Mouse (Mus musculus) kidney, adult 2 months (tissue): ENCODE results near the gene Prdm2. TPM values are rescaled to one million over a fixed set of nuclear protein-coding genes. Genes with fewer than 3 reads are reported as not detected.

Source experiments
- DNase-seq: peaks from one replicate; pipeline ENCODE4 v3.0.0; 2021
- H3K27ac ChIP-seq: fragments of 200-500 bp; 2 replicates; pipeline ENCODE4 v1.5.1; 2012; ENCODE audit warnings: low read depth, low read length, control low read depth, inconsistent platforms; ENCODE audit not compliant: insufficient read depth
- H3K27me3 ChIP-seq: fragments of 200-500 bp; replicated peaks from 2 replicates; pipeline ENCODE4 v1.6.1; 2012; ENCODE audit warnings: mild to moderate bottlenecking, moderate library complexity, low read length, inconsistent platforms; ENCODE audit not compliant: control insufficient read depth, insufficient read depth
- H3K36me3 ChIP-seq: fragments of 200-500 bp; 2 replicates; pipeline ENCODE4 v1.6.1; 2012; ENCODE audit warnings: mild to moderate bottlenecking, moderate library complexity, low read length, inconsistent platforms; ENCODE audit not compliant: control insufficient read depth, insufficient read depth
- H3K4me1 ChIP-seq: fragments of 200-500 bp; 2 replicates; pipeline ENCODE4 v1.6.1; 2011; ENCODE audit warnings: low read length; ENCODE audit not compliant: control insufficient read depth, insufficient read depth
- H3K4me3 ChIP-seq: fragments of 200-500 bp; 2 replicates; pipeline ENCODE4 v1.5.1; 2011; ENCODE audit warnings: mild to moderate bottlenecking, low read depth, low read length, control low read depth; ENCODE audit not compliant: insufficient read depth
- CTCF ChIP-seq: fragments of 200-500 bp; conservative IDR thresholded peaks from 2 replicates; pipeline ENCODE4 v1.5.1; 2011; ENCODE audit warnings: low read depth, mild to moderate bottlenecking, control low read depth, low read length, moderate library complexity, mixed read lengths; ENCODE audit not compliant: insufficient read depth, insufficient read length
- POLR2A ChIP-seq: fragments of 200-500 bp; IDR thresholded peaks from one replicate; pipeline ENCODE4 v1.6.1; 2011; ENCODE audit warnings: low read depth, low read length, control low read depth
- WGBS: fragments of 180-500 bp; shearing (Covaris S2); methylation state at CpG from one replicate; pipeline ENCODE4 v1.1.7; 2018; 5-methylcytosine and 5-hydroxymethylcytosine counted together
- polyA plus RNA-seq: library from polyadenylated mRNA; depleted of rRNA; stranded (reverse); fragments of >200 nt; gene quantifications from 2 replicates; pipeline ENCODE4 v1.2.3, GENCODE M21; 2012

The Prdm2 gene
- polyA plus RNA-seq, 1 experiment = 13.9 TPM

GRCm38 (mm10) chr4:143209997-143210396, 2.8 kb downstream of the Prdm2 start:
- DNase-seq = no peak
- TF ChIP-seq POLR2A (no peak), CTCF (no peak)
- Histone ChIP-seq H3K27me3 (no peaks in the 10 kb centered on the region), H3K36me3 (no peaks in the 10 kb centered on the region), H3K4me3 (no peak overlapping the region), H3K4me1 (peaks cover 15% of the 10 kb centered on the region), H3K27ac (no peak overlapping the region)
- WGBS = 87% methylated on average over 2 of the region's 2 CpGs

- Histone ChIP-seq H3K27me3 (no peaks in the 10 kb centered on the region), H3K36me3 (no peaks in the 10 kb centered on the region), H3K4me1 (no peaks in the 10 kb centered on the region; the same call in 1 of the 2 replicates), H3K27ac (no peak overlapping the region), H3K4me3 (no peak overlapping the region)
- WGBS = 66% methylated on average over 3 of the region's 3 CpGs
- TF ChIP-seq CTCF = no peak
- TF ChIP-seq POLR2A = no peak
- DNase-seq = no peak
Observed at GRCm38 (mm10) chr4:143202653-143203052, 10.1 kb downstream of the Prdm2 start.

- Histone ChIP-seq H3K4me3 (no peak overlapping the region), H3K27me3 (no peaks in the 10 kb centered on the region), H3K36me3 (no peaks in the 10 kb centered on the region; the same call in 1 of the 2 replicates), H3K27ac (no peak overlapping the region), H3K4me1 (no peaks in the 10 kb centered on the region)
- 60% methylated on average over 3 of the region's 3 CpGs for WGBS
- TF ChIP-seq CTCF (no peak), POLR2A (no peak)
- no peak for DNase-seq
Observed at GRCm38 (mm10) chr4:143198371-143198770, 14.4 kb downstream of the Prdm2 start.

- 76% methylated on average over 5 of the region's 5 CpGs for WGBS
- no peak overlapping the region for H3K4me3 ChIP-seq
- TF ChIP-seq CTCF = no peak
- no peak for TF ChIP-seq POLR2A
Observed at GRCm38 (mm10) chr4:143197845-143198356, 14.9 kb downstream of the Prdm2 start.

GRCm38 (mm10) chr4:143194328-143194727, 18.5 kb downstream of the Prdm2 start:
- Histone ChIP-seq H3K27me3 (no peaks in the 10 kb centered on the region), H3K27ac (no peak overlapping the region), H3K4me1 (peaks cover 4% of the 10 kb centered on the region; the same call in 1 of the 2 replicates), H3K36me3 (no peaks in the 10 kb centered on the region; the same call in 1 of the 2 replicates), H3K4me3 (no peak overlapping the region)
- TF ChIP-seq POLR2A = no peak
- WGBS = 83% methylated on average over 5 of the region's 5 CpGs
- DNase-seq = no peak

More at GRCm38 (mm10) chr4:143197845-143198356, 14.9 kb downstream of the Prdm2 start:
- DNase-seq = no peak
- H3K27ac ChIP-seq = no peak overlapping the region
- no peaks in the 10 kb centered on the region for H3K4me1 ChIP-seq
- no peaks in the 10 kb centered on the region; the same call in 1 of the 2 replicates for H3K36me3 ChIP-seq
- H3K27me3 ChIP-seq = no peaks in the 10 kb centered on the region

GRCm38 (mm10) chr4:143193164-143193563, 19.6 kb downstream of the Prdm2 start:
- Histone ChIP-seq H3K4me3 (no peak overlapping the region), H3K27ac (no peak overlapping the region), H3K4me1 (peaks cover 4% of the 10 kb centered on the region; the same call in 1 of the 2 replicates), H3K36me3 (no peaks in the 10 kb centered on the region; the same call in 1 of the 2 replicates), H3K27me3 (no peaks in the 10 kb centered on the region)
- no peak for DNase-seq
- no peak for TF ChIP-seq CTCF
- TF ChIP-seq POLR2A = no peak
- 88% methylated on average over 6 of the region's 6 CpGs for WGBS

- Histone ChIP-seq H3K36me3 (no peaks in the 10 kb centered on the region; the same call in 1 of the 2 replicates), H3K27ac (no peak overlapping the region), H3K27me3 (no peaks in the 10 kb centered on the region), H3K4me1 (peaks cover 8% of the 10 kb centered on the region; the same call in 1 of the 2 replicates), H3K4me3 (no peak overlapping the region)
- 61% methylated on average over 3 of the region's 3 CpGs for WGBS
- TF ChIP-seq POLR2A (no peak), CTCF (no peak)
- no peak for DNase-seq
Observed at GRCm38 (mm10) chr4:143191783-143192182, 21.0 kb downstream of the Prdm2 start.

- no peak for TF ChIP-seq POLR2A
- TF ChIP-seq CTCF = no peak
- 47% methylated on average over 4 of the region's 4 CpGs for WGBS
- H3K27ac ChIP-seq = no peak overlapping the region
- no peaks in the 10 kb centered on the region for H3K27me3 ChIP-seq
- no peak overlapping the region for H3K4me3 ChIP-seq
- no peak for DNase-seq
- peaks cover 12% of the 10 kb centered on the region; the same call in 1 of the 2 replicates for H3K4me1 ChIP-seq
- no peaks in the 10 kb centered on the region; the same call in 1 of the 2 replicates for H3K36me3 ChIP-seq
Observed at GRCm38 (mm10) chr4:143190657-143191056, 22.1 kb downstream of the Prdm2 start.
